ENCODE assay signal across 9 mouse cellular contexts in the genomic region with DNA sequence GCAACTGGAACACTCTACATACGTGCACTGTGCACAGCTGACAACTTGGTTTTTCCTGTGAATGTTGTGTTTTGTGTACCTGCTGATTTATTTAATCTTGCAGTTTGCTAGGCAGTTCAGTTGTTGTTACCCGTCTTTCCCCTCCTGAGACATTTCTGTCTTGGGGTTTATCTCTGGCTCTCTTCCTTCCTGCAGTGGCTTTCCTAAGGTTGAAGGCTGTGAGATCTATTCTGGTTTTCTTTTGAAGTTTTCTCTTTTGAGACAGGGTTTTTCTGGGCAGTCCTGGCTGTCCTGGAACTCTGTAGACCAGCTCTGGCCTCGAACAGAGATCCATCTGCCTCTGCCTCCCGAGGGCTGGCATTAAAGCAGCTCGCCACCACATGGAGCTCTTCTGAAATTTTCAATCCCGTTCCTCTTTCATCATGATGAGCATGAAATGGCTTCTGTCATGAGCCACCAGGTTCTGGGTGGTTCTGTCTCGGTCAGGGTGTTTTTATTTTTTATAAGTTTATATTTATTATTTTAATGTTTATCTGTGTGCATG. TPM values are rescaled to one million over a fixed set of nuclear protein-coding genes. Genes with fewer than 3 reads are reported as not detected.
DNase-seq lines count a peak whose midpoint lies in the region; ATAC-seq and TF ChIP-seq lines count a peak whose summit lies in the region.
"Had no signal": no experiment of that assay in that cellular context is flagged by ENCODE, and none has a peak within 500 bp of the region (broad histone marks: within the 10 kb centered on the region; RNA-seq: fewer than 3 reads in every experiment).

No protein-coding gene starts in this region.

- no peaks in the 10 kb centered on the region for H3K36me3 ChIP-seq in lung, postnatal 0 days (ENCODE audit: insufficient read depth, low read length)
- H3K36me3 ChIP-seq in limb, embryonic 15.5 days = no peaks in the 10 kb centered on the region
- H3K36me3 ChIP-seq in stomach, embryonic 16.5 days (ENCODE audit: control insufficient read depth, insufficient read depth, low read length) = no peaks in the 10 kb centered on the region

- TF ChIP-seq CTCF in lung, postnatal 0 days (IDR thresholded peaks at IDR 0.05) = peak; percentile 11; the same call in 1 of the 2 replicates

- H3K9me3 ChIP-seq in lung, postnatal 0 days (ENCODE audit: low read length) = no peaks in the 10 kb centered on the region
- H3K9me3 ChIP-seq in limb, embryonic 15.5 days = no peaks in the 10 kb centered on the region
- no peaks in the 10 kb centered on the region for H3K9me3 ChIP-seq in stomach, embryonic 16.5 days (replicated peaks; ENCODE audit: control insufficient read depth, low read length)

- peak overlapping the region; percentile 25; the same call in 1 of the 2 replicates for H3K4me2 ChIP-seq in lung, postnatal 0 days (replicated peaks; ENCODE audit: low read depth, low read length)
- H3K4me2 ChIP-seq in limb, embryonic 15.5 days = no peak overlapping the region
- peak overlapping the region; percentile 92 for H3K4me2 ChIP-seq in stomach, embryonic 16.5 days (ENCODE audit: low read depth, low read length)

- peak overlapping the region; percentile 99; the same call in 1 of the 2 replicates for H3K27ac ChIP-seq in lung, postnatal 0 days (ENCODE audit: low read length)
- peak overlapping the region; percentile 27; the same call in 1 of the 2 replicates for H3K27ac ChIP-seq in limb, embryonic 15.5 days
- peak overlapping the region; percentile 99 for H3K27ac ChIP-seq in stomach, embryonic 16.5 days (ENCODE audit: low read length)

- H3K4me3 ChIP-seq in lung, postnatal 0 days (ENCODE audit: low read depth, low read length) = no peak overlapping the region
- H3K4me3 ChIP-seq in limb, embryonic 15.5 days = no peak overlapping the region
- H3K4me3 ChIP-seq in stomach, embryonic 16.5 days (replicated peaks; ENCODE audit: low read length) = no peak overlapping the region

- WGBS in lung, postnatal 0 days = 28% methylated on average over 7 of the region's 7 CpGs
- 55% methylated on average over 7 of the region's 7 CpGs for WGBS in limb, embryonic 15.5 days
- WGBS in stomach, embryonic 16.5 days = 41% methylated on average over 7 of the region's 7 CpGs

- H3K9ac ChIP-seq in lung, postnatal 0 days (replicated peaks; ENCODE audit: low read depth) = no peak overlapping the region
- no peak overlapping the region for H3K9ac ChIP-seq in limb, embryonic 15.5 days
- H3K9ac ChIP-seq in stomach, embryonic 16.5 days (ENCODE audit: low read length) = no peak overlapping the region

- ATAC-seq in CD4-positive, CD25-positive, alpha-beta regulatory T cell, adult 4 months = no peak
- ATAC-seq in lung, postnatal 0 days = no peak
- no peak for ATAC-seq in limb, embryonic 15.5 days (ENCODE audit: insufficient number of reproducible peaks, low FRiP score, low TSS enrichment, low read depth)
- no peak for ATAC-seq in stomach, embryonic 16.5 days (ENCODE audit: insufficient read depth, low FRiP score)

- H3K27me3 ChIP-seq in lung, postnatal 0 days (replicated peaks; ENCODE audit: insufficient read depth, low read length) = no peaks in the 10 kb centered on the region
- H3K27me3 ChIP-seq in limb, embryonic 15.5 days = no peaks in the 10 kb centered on the region
- H3K27me3 ChIP-seq in stomach, embryonic 16.5 days (ENCODE audit: control insufficient read depth, insufficient read depth, low read length) = no peaks in the 10 kb centered on the region

- peaks cover 48% of the 10 kb centered on the region for H3K4me1 ChIP-seq in lung, postnatal 0 days (ENCODE audit: insufficient read depth, low read depth, low read length)
- H3K4me1 ChIP-seq in limb, embryonic 15.5 days = peaks cover 76% of the 10 kb centered on the region
- peaks cover 75% of the 10 kb centered on the region for H3K4me1 ChIP-seq in stomach, embryonic 16.5 days (ENCODE audit: control insufficient read depth, insufficient read depth, low read length)

- peak; percentile 32 for DNase-seq in CD4-positive, CD25-positive, alpha-beta regulatory T cell, adult 2 months (ENCODE audit: low read depth, low spot score)
- DNase-seq in lung, postnatal 0 days (ENCODE audit: low spot score) = no peak
- no peak for DNase-seq in lung, postnatal 25 days (ENCODE audit: low spot score)
- no peak for DNase-seq in left cerebral cortex, postnatal 36 days (ENCODE audit: low spot score in 2 of 2)
- no peak for DNase-seq in retina, embryonic 14.5 days (ENCODE audit: low spot score)
- DNase-seq: adrenal gland, postnatal 25 days had no signal

- intact Hi-C loops in left cerebral cortex, postnatal 36 days (cut with DNase I) = loop anchor here (5.0 kb wide), 1 partner anchor 32 kb away; no protein-coding TSS in a partner anchor

- TF ChIP-seq EP300 in lung, postnatal 0 days (IDR thresholded peaks at IDR 0.05) = no peak

RNA-seq across cellular contexts. Expression of gene Prrc2b, which starts 4.2 kb away (rescaled TPM):
- polyA plus RNA-seq in CD4-positive, CD25-positive, alpha-beta regulatory T cell, adult 4 months (2017; shearing (Covaris generic)) = 10 to 100 TPM; 31.7 to 32.9 TPM
- polyA plus RNA-seq in lung, postnatal 0 days (2015; fragmentation: Nextera tagmentation; extraction: Ambion mirVana) = 21.2 and 24.6 TPM in 2 replicates
- 40.8 and 44.8 TPM in 2 replicates for polyA plus RNA-seq in limb, embryonic 15.5 days (2015; fragmentation: Nextera tagmentation; extraction: Ambion mirVana)
- polyA plus RNA-seq in stomach, embryonic 16.5 days (2015; fragmentation: Nextera tagmentation; extraction: Ambion mirVana) = 22.7 and 27.3 TPM in 2 replicates
- 100 to 1,000 TPM; 257 to 259 TPM for total RNA-seq in left cerebral cortex, postnatal 36 days (2021)

RNA-seq across cellular contexts. Expression of gene Plpp7, which starts 59.7 kb away (rescaled TPM):
- not detected for polyA plus RNA-seq in CD4-positive, CD25-positive, alpha-beta regulatory T cell, adult 4 months (2017; shearing (Covaris generic))
- 2.4 and 2.5 TPM in 2 replicates for polyA plus RNA-seq in lung, postnatal 0 days (2015; fragmentation: Nextera tagmentation; extraction: Ambion mirVana)
- polyA plus RNA-seq in limb, embryonic 15.5 days (2015; fragmentation: Nextera tagmentation; extraction: Ambion mirVana) = 7.2 and 11.3 TPM in 2 replicates
- 4.6 and 5.7 TPM in 2 replicates for polyA plus RNA-seq in stomach, embryonic 16.5 days (2015; fragmentation: Nextera tagmentation; extraction: Ambion mirVana)
- 10 to 100 TPM; 27.3 to 33.7 TPM for total RNA-seq in left cerebral cortex, postnatal 36 days (2021)

Comparison
In these comparisons a context has a peak if more than half of its experiments do, and no peak if none do; other contexts are left out.
1. H3K27ac ChIP-seq: peak in every context shown above with its lines; median percentile 99 in lung, postnatal 0 days; 99 in stomach, embryonic 16.5 days; 27 in limb, embryonic 15.5 days.